Mouse (Mus musculus): ENCODE data around the gene Ric1. TPM values are rescaled to one million over a fixed set of nuclear protein-coding genes. Genes with fewer than 3 reads are reported as not detected.

Ric1 gene
- total and polyA plus RNA-seq, 3 experiments: 41.0 to 77.2 (median 54.2) TPM

- no peak overlapping the region for H3K4me3 ChIP-seq (ENCODE audit: control insufficient read depth in 1 of 2, insufficient read depth in 1 of 2, low read depth in 2 of 2, low read length in 2 of 2)
- no peak overlapping the region for H3K9ac ChIP-seq (ENCODE audit: control insufficient read depth, low read depth, low read length, poor library complexity, severe bottlenecking)
- no peak for DNase-seq (ENCODE audit: low read depth, low spot score)
- no peak for TF ChIP-seq CHD2 (IDR thresholded peaks at IDR 0.05; ENCODE audit: low read length)
- TF ChIP-seq ZMIZ1 (IDR thresholded peaks at IDR 0.05; ENCODE audit: low read depth, low read length): no peak
- TF ChIP-seq MAFK (IDR thresholded peaks at IDR 0.05; ENCODE audit: borderline replicate concordance, low read depth, low read length): no peak
- no peak for TF ChIP-seq EP300 (IDR thresholded peaks at IDR 0.05; ENCODE audit: low read depth in 1 of 2, low read length in 2 of 2)
- TF ChIP-seq TBP (IDR thresholded peaks at IDR 0.05; ENCODE audit: low read depth, low read length): no peak
- no peak for TF ChIP-seq MEF2A (IDR thresholded peaks at IDR 0.05; ENCODE audit: extremely low read depth, insufficient replicate concordance, low read depth, low read length, poor library complexity, severe bottlenecking)
- no peak for TF ChIP-seq POLR2AphosphoS2 (IDR thresholded peaks at IDR 0.05; ENCODE audit: low read length)
- TF ChIP-seq USF2 (IDR thresholded peaks at IDR 0.05; ENCODE audit: borderline replicate concordance in 1 of 2, insufficient read depth in 1 of 2, low read depth in 1 of 2, low read length in 2 of 2): no peak
- no peak for TF ChIP-seq USF1 (IDR thresholded peaks at IDR 0.05; ENCODE audit: low read depth, low read length)
- TF ChIP-seq KAT2A (conservative IDR thresholded peaks at IDR 0.05; ENCODE audit: low read depth, low read length): no peak
- H3K27ac ChIP-seq (ENCODE audit: control insufficient read depth, low read depth, low read length): no peak overlapping the region
- peaks cover 3 to 22% of the 10 kb centered on the region in 2 experiments; a peak in 2 of 4 replicates for H3K4me1 ChIP-seq (ENCODE audit: control insufficient read depth in 1 of 2, insufficient read depth in 2 of 2, low read length in 2 of 2)
- no peaks in the 10 kb centered on the region for H3K27me3 ChIP-seq (ENCODE audit: control insufficient read depth in 1 of 2, insufficient read depth in 2 of 2, low read length in 2 of 2)
- H3K79me2 ChIP-seq (ENCODE audit: control insufficient read depth, insufficient read depth, low read length, poor library complexity): no peaks in the 10 kb centered on the region
- no peaks in the 10 kb centered on the region for H3K9me3 ChIP-seq (replicated peaks; ENCODE audit: insufficient read depth, low read length)
- H3K36me3 ChIP-seq (ENCODE audit: control insufficient read depth in 1 of 2, insufficient read depth in 2 of 2, low read length in 2 of 2): peaks cover 0 to 15% of the 10 kb centered on the region in 2 experiments; a peak in 2 of 4 replicates
Observed at GRCm38 (mm10) chr19:29491467-29491866, 30.6 kb upstream of the Ric1 start.

GRCm38 (mm10) chr19:29494454-29494853 lies 27.6 kb upstream of the Ric1 start:
- no peak overlapping the region for H3K27ac ChIP-seq (ENCODE audit: control insufficient read depth, low read depth, low read length)
- H3K4me3 ChIP-seq (ENCODE audit: control insufficient read depth in 1 of 2, insufficient read depth in 1 of 2, low read depth in 2 of 2, low read length in 2 of 2): no peak overlapping the region
- H3K9ac ChIP-seq (ENCODE audit: control insufficient read depth, low read depth, low read length, poor library complexity, severe bottlenecking): no peak overlapping the region
- H3K27me3 ChIP-seq (ENCODE audit: control insufficient read depth in 1 of 2, insufficient read depth in 2 of 2, low read length in 2 of 2): no peaks in the 10 kb centered on the region
- no peak for TF ChIP-seq TCF12 (IDR thresholded peaks at IDR 0.05; ENCODE audit: low read depth, low read length)
- no peak for TF ChIP-seq BHLHE40 (IDR thresholded peaks at IDR 0.05; ENCODE audit: borderline replicate concordance, low read depth, low read length)
- TF ChIP-seq EP300 (IDR thresholded peaks at IDR 0.05; ENCODE audit: low read depth in 1 of 2, low read length in 2 of 2): no peak
- TF ChIP-seq USF1 (IDR thresholded peaks at IDR 0.05; ENCODE audit: low read depth, low read length): no peak
- TF ChIP-seq ZNF384 (IDR thresholded peaks at IDR 0.05; ENCODE audit: low read depth, low read length): no peak
- no peak for TF ChIP-seq CHD2 (IDR thresholded peaks at IDR 0.05; ENCODE audit: low read length)
- no peak for TF ChIP-seq E2F4 (IDR thresholded peaks at IDR 0.05; ENCODE audit: borderline replicate concordance, low read depth, low read length)
- no peak for TF ChIP-seq RAD21 (IDR thresholded peaks at IDR 0.05; ENCODE audit: low read depth, low read length)
- no peak for TF ChIP-seq MYC (IDR thresholded peaks at IDR 0.05; ENCODE audit: low read depth, low read length)
- no peak for TF ChIP-seq ZKSCAN1 (IDR thresholded peaks at IDR 0.05; ENCODE audit: low read depth, low read length)
- TF ChIP-seq GATA1 (IDR thresholded peaks at IDR 0.05; ENCODE audit: low read depth, low read length): no peak
- TF ChIP-seq MAFK (IDR thresholded peaks at IDR 0.05; ENCODE audit: borderline replicate concordance, low read depth, low read length): no peak
- TF ChIP-seq MAX (IDR thresholded peaks at IDR 0.05; ENCODE audit: low read length): no peak
- TF ChIP-seq CHD1 (IDR thresholded peaks at IDR 0.05; ENCODE audit: low read depth, low read length): no peak
- no peak for TF ChIP-seq POLR2AphosphoS5 (IDR thresholded peaks at IDR 0.05; ENCODE audit: borderline replicate concordance, low read depth, low read length)
- TF ChIP-seq MEF2A (IDR thresholded peaks at IDR 0.05; ENCODE audit: extremely low read depth, insufficient replicate concordance, low read depth, low read length, poor library complexity, severe bottlenecking): no peak
- peaks cover 16 to 20% of the 10 kb centered on the region in 2 experiments for H3K4me1 ChIP-seq (ENCODE audit: control insufficient read depth in 1 of 2, insufficient read depth in 2 of 2, low read length in 2 of 2)
- no peaks in the 10 kb centered on the region for H3K79me2 ChIP-seq (ENCODE audit: control insufficient read depth, insufficient read depth, low read length, poor library complexity)
- no peak for DNase-seq (ENCODE audit: low read depth, low spot score)
- H3K36me3 ChIP-seq (ENCODE audit: control insufficient read depth in 1 of 2, insufficient read depth in 2 of 2, low read length in 2 of 2): peaks cover 0 to 20% of the 10 kb centered on the region in 2 experiments; a peak in 2 of 4 replicates
- H3K9me3 ChIP-seq (replicated peaks; ENCODE audit: insufficient read depth, low read length): no peaks in the 10 kb centered on the region

Measured in MEL (cell line).